Mouse (Mus musculus) liver, embryonic 14.5 days (tissue): ENCODE measurements around the gene Prmt7.

Source experiments
- CTCF ChIP-seq: IDR thresholded peaks from 2 replicates; pipeline ENCODE4 v1.5.1; 2016; ENCODE audit warnings: antibody characterized with exemption, low read depth, control low read depth
- EP300 ChIP-seq: IDR thresholded peaks from 2 replicates; pipeline ENCODE4 v1.6.1; 2016; ENCODE audit warnings: antibody characterized with exemption, low read depth

GRCm38 (mm10) chr8:106259579-106260255 is 49.0 kb downstream of the Prmt7 start:
- no peak for TF ChIP-seq CTCF
- TF ChIP-seq EP300 = no peak
